In the genomic region with DNA sequence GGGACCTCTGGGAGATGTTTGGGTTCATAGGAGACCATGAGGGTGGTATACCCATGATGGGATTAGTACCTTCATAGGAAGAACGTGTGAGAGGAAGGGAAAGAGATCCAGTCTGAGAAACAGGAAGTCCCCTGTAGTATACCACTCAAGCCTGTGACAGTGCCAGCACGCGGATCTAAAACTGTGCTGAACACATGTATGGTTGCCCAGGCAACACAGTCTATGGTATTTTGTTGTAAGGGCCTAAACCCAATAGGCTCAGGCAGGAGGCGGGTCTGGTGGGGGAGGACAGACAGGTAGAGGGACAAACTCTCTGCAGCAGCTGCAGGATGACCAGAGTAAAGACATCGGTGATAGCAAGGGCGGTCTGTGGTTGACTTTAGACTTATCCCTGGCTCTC, we compare ENCODE assay signal across 23 mouse cellular contexts. TPM values are rescaled to one million over a fixed set of nuclear protein-coding genes. Genes with fewer than 3 reads are reported as not detected.
DNase-seq lines count a peak whose midpoint lies in the region; ATAC-seq lines count a peak whose summit lies in the region.
"Had no signal": no experiment of that assay in that cellular context is flagged by ENCODE, and none has a peak within 500 bp of the region (broad histone marks: within the 10 kb centered on the region; RNA-seq: fewer than 3 reads in every experiment).

No protein-coding gene starts in this region.

- H3K9ac ChIP-seq in forebrain, embryonic 14.5 days (ENCODE audit: low read length): no peak overlapping the region
- H3K9ac ChIP-seq in forebrain, embryonic 13.5 days: no peak overlapping the region
- H3K9ac ChIP-seq: heart, embryonic 15.5 days; hindbrain, embryonic 14.5 days; limb, embryonic 15.5 days; neural tube, embryonic 15.5 days had no signal

- no peaks in the 10 kb centered on the region for H3K36me3 ChIP-seq in forebrain, embryonic 14.5 days (ENCODE audit: control insufficient read depth, insufficient read depth, low read length)
- H3K36me3 ChIP-seq in forebrain, embryonic 13.5 days (ENCODE audit: poor library complexity, severe bottlenecking): no peaks in the 10 kb centered on the region
- H3K36me3 ChIP-seq: embryonic facial prominence, embryonic 10.5 days; forebrain, embryonic 10.5 days; heart, embryonic 15.5 days; limb, embryonic 15.5 days; neural tube, embryonic 15.5 days had no signal

- intact Hi-C loops in left cerebral cortex, postnatal 25 days (cut with DNase I): no loop called here

- no peaks in the 10 kb centered on the region for H3K4me1 ChIP-seq in forebrain, embryonic 14.5 days (ENCODE audit: control insufficient read depth, insufficient read depth, low read length)
- H3K4me1 ChIP-seq in forebrain, embryonic 13.5 days: no peaks in the 10 kb centered on the region
- H3K4me1 ChIP-seq: heart, embryonic 15.5 days; limb, embryonic 15.5 days; neural tube, embryonic 15.5 days had no signal

- H3K4me3 ChIP-seq in forebrain, embryonic 14.5 days (ENCODE audit: low read depth, low read length): no peak overlapping the region
- H3K4me3 ChIP-seq in forebrain, embryonic 13.5 days: no peak overlapping the region
- H3K4me3 ChIP-seq: embryonic facial prominence, embryonic 10.5 days; forebrain, embryonic 10.5 days; heart, embryonic 15.5 days; limb, embryonic 15.5 days; neural tube, embryonic 15.5 days had no signal

- no peak for ATAC-seq in forebrain, embryonic 14.5 days
- no peak for ATAC-seq in forebrain, embryonic 13.5 days

- no peak overlapping the region for H3K27ac ChIP-seq in forebrain, embryonic 14.5 days (ENCODE audit: low read depth, low read length)
- no peak overlapping the region for H3K27ac ChIP-seq in forebrain, embryonic 13.5 days
- H3K27ac ChIP-seq: embryonic facial prominence, embryonic 10.5 days; forebrain, embryonic 10.5 days; heart, embryonic 15.5 days; hindbrain, embryonic 14.5 days; limb, embryonic 15.5 days; neural tube, embryonic 15.5 days had no signal

- WGBS in forebrain, embryonic 14.5 days: 78% methylated on average over 6 of the region's 6 CpGs
- WGBS in forebrain, embryonic 13.5 days: 83% methylated on average over 6 of the region's 6 CpGs

- DNase-seq in forebrain, embryonic 14.5 days (ENCODE audit: low spot score): peak; percentile 9
- DNase-seq in left cerebral cortex, postnatal 25 days (ENCODE audit: low spot score in 2 of 2): peak; percentile 20 to 59
- DNase-seq in left cerebral cortex, adult 18-20 months (ENCODE audit: low spot score in 2 of 2): no peak
- peak; percentile 32 for DNase-seq in right cerebral cortex, postnatal 14 days
- no peak for DNase-seq in right cerebral cortex, adult 2 months (ENCODE audit: low spot score in 2 of 2)
- peak; percentile 11 for DNase-seq in right cerebral cortex, postnatal 4 days
- no peak for DNase-seq in urinary bladder, postnatal 4 days (ENCODE audit: low spot score in 2 of 2)
- DNase-seq: adrenal gland, postnatal 25 days; cerebellum, adult 9-11 months; gastrocnemius, postnatal 14 days; heart, postnatal 36 days; kidney, adult 2 months; kidney, postnatal 10 days; lung, adult 18-20 months; lung, postnatal 36 days; thymus, postnatal 14 days had no signal

- no peaks in the 10 kb centered on the region for H3K9me3 ChIP-seq in forebrain, embryonic 14.5 days (replicated peaks; ENCODE audit: control insufficient read depth, low read length)
- H3K9me3 ChIP-seq in forebrain, embryonic 13.5 days (replicated peaks): no peaks in the 10 kb centered on the region
- H3K9me3 ChIP-seq: embryonic facial prominence, embryonic 10.5 days; forebrain, embryonic 10.5 days; heart, embryonic 15.5 days; limb, embryonic 15.5 days; neural tube, embryonic 15.5 days had no signal

- H3K27me3 ChIP-seq in forebrain, embryonic 14.5 days (replicated peaks; ENCODE audit: control insufficient read depth, insufficient read depth, low read length): no peaks in the 10 kb centered on the region
- no peaks in the 10 kb centered on the region for H3K27me3 ChIP-seq in forebrain, embryonic 13.5 days
- H3K27me3 ChIP-seq: heart, embryonic 15.5 days; limb, embryonic 15.5 days; neural tube, embryonic 15.5 days had no signal

- H3K4me2 ChIP-seq in forebrain, embryonic 14.5 days (ENCODE audit: low read length): no peak overlapping the region
- no peak overlapping the region for H3K4me2 ChIP-seq in forebrain, embryonic 13.5 days
- H3K4me2 ChIP-seq: heart, embryonic 15.5 days; hindbrain, embryonic 14.5 days; limb, embryonic 15.5 days; neural tube, embryonic 15.5 days had no signal

RNA-seq across cellular contexts. Expression of gene Teddm2, which starts 53.8 kb away (rescaled TPM):
- 1.1 TPM in 2 replicates for polyA plus RNA-seq in forebrain, embryonic 14.5 days (2014; fragmentation: Nextera tagmentation; extraction: Ambion mirVana)
- polyA plus RNA-seq in forebrain, embryonic 13.5 days (2015; fragmentation: Nextera tagmentation; extraction: Ambion mirVana): 1.0 and 1.3 TPM in 2 replicates
- 1 to 10 TPM; 2.9 to 4.0 TPM for total RNA-seq in left cerebral cortex, postnatal 25 days (2021)
- 1 to 10 TPM; 3.3 to 3.4 TPM for total RNA-seq in left cerebral cortex, adult 18-20 months (2021)

RNA-seq across cellular contexts. Expression of gene Glul, which starts 54.1 kb away (rescaled TPM):
- polyA plus RNA-seq in forebrain, embryonic 14.5 days (2014; fragmentation: Nextera tagmentation; extraction: Ambion mirVana): 132 and 137 TPM in 2 replicates
- 106 and 121 TPM in 2 replicates for polyA plus RNA-seq in forebrain, embryonic 13.5 days (2015; fragmentation: Nextera tagmentation; extraction: Ambion mirVana)
- total RNA-seq in left cerebral cortex, postnatal 25 days (2021): 1,000 to 10,000 TPM; 1,850 to 1,886 TPM
- 1,000 to 10,000 TPM; 1,798 to 1,811 TPM for total RNA-seq in left cerebral cortex, adult 18-20 months (2021)

Comparison
In these comparisons a context has a peak if more than half of its experiments do, and no peak if none do; other contexts are left out.
1. DNase-seq: peak in forebrain, embryonic 14.5 days (single experiment), left cerebral cortex, postnatal 25 days (2 of 2), right cerebral cortex, postnatal 14 days (single experiment) and right cerebral cortex, postnatal 4 days (single experiment); none in left cerebral cortex, adult 18-20 months (0 of 2), right cerebral cortex, adult 2 months (0 of 2) and urinary bladder, postnatal 4 days (0 of 2).